Mouse (Mus musculus) brain, adult 10 weeks (tissue): Measurements from ENCODE around the gene Dtnb. TPM values are rescaled to one million over a fixed set of nuclear protein-coding genes. Genes with fewer than 3 reads are reported as not detected.

Source experiments
- polyA plus RNA-seq: library from polyadenylated mRNA; stranded (reverse); fragments of 350-450 nt; fragmentation: Illumina TruSeq; extraction: RNeasy Lipid Tissue Mini Kit (QIAGEN cat#74804); gene quantifications from one replicate; pipeline ENCODE4 v1.2.3, GENCODE M21; 2015; ENCODE audit warnings: low read depth, low replicate concordance

Dtnb gene
- 78.6 TPM for polyA plus RNA-seq

GRCm38 (mm10) chr12:3571787-3572580, at the start of gene Dtnb:
TSS of gene Dtnb (plus strand) at chr12:3572381.

DNA sequence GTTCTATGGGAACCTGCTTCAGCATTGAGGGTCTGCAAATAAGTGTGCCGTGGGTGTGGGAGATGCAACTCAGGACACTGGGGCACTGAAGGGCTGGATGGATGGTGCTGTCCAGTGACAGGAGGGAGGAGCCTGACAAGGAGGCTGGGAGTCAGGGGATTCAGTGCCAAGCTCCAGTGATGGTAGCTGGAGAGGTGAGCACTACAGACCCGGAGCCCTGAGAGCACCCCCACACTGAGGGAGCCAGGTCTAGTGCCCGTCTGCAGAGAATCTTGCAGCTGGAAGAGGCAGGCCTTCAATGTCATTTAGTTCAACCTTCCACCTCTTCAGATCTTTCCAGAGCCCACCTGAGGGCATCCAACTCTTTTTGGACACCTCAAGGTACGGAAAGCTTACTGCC, 233.7 kb downstream of the Dtnb start, which contains the start of gene Dnmt3a:
Dnmt3a (plus strand) TSS at position 156 of the 400 bp plus-strand sequence.

Other genes starting within 250 kb of the Dtnb start
- 109 TPM for gene Kif3c, start 207.2 kb upstream of the Dtnb start, polyA plus RNA-seq
- gene Asxl2, start 145.5 kb upstream of the Dtnb start, polyA plus RNA-seq, result 12.0 TPM
- 20.4 TPM for gene Dnmt3a, start 233.6 kb downstream of the Dtnb start, polyA plus RNA-seq